Mouse (Mus musculus): Measurements from ENCODE around the gene Xcr1.
A peak's percentile ranks its signal among the peaks of the same experiment; 100 is the strongest.

Xcr1 gene

GRCm38 (mm10) chr9:123861929-123862328 lies at the start of gene Xcr1:
Gene Xcr1, minus strand, starts transcription at chr9:123862029.
- no peak for DNase-seq (ENCODE audit: low read depth, low spot score)

DNA sequence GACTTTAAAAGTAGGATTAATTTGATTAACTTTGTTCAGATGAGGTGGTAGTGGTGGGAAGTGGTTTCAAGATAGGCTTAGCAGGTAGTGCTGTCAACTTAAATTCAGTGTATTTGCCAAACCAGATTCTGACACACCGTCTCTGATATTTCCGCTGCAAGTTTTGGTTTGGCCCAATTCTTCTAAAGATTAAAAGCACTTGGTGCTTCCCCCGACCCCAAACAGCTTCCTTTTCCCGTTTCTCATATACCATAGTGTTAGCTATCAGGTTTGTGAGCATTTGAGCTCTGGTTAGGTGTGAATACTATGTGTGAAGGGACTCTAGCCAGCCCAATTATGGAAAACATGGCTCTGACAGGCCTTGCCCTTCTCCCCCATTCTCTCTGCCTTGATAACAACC lies 10.2 kb upstream of the Xcr1 start:
- DNase-seq (ENCODE audit: low read depth, low spot score), result no peak

- DNase-seq (ENCODE audit: low read depth, low spot score), result no peak
Measured at GRCm38 (mm10) chr9:123869167-123869784, 7.4 kb upstream of the Xcr1 start.

GRCm38 (mm10) chr9:123863641-123864040 lies 1.8 kb upstream of the Xcr1 start:
- DNase-seq (ENCODE audit: low read depth, low spot score), result no peak

DNA sequence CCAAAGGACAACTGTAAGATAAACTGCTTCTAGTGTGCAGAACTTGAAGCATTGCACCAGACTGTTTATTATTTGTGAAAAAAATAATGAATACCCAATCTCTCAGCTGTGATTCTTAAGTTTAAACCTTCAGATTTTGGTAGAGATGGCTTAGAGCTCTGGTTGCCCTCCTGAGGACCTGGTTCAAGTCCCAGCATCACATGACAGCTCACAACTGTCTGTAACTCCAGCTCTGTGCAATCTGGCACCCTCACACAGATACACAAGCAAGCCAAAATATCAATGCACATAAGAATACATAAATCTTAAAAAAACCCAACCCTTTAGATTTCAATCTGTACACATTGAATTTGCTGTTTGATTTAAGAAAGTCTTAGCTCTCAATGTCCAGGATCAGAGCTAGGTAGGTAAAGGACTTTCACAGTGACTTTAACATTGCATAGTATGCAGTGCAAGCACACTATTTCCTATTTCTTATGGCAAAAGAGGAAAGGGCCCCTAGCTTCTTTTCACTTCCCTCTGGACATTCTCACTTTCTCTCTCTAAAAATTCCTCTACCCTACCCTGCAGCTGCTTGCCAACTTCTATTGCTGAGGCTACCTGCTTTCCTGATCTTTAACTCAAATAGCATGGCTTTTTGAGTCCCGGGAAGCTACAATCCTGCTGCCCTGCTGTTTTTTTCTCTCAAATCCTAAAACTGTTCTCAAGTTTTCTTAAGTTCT lies 1.2 kb upstream of the Xcr1 start:
- no peak for DNase-seq (ENCODE audit: low read depth, low spot score)

- DNase-seq (ENCODE audit: low read depth, low spot score), result no peak
Measured at GRCm38 (mm10) chr9:123856836-123857235, 5.0 kb downstream of the Xcr1 start.

- peak; percentile 8 for DNase-seq (ENCODE audit: low read depth, low spot score)
Measured at GRCm38 (mm10) chr9:123852449-123853390, 9.1 kb downstream of the Xcr1 start.

DNA sequence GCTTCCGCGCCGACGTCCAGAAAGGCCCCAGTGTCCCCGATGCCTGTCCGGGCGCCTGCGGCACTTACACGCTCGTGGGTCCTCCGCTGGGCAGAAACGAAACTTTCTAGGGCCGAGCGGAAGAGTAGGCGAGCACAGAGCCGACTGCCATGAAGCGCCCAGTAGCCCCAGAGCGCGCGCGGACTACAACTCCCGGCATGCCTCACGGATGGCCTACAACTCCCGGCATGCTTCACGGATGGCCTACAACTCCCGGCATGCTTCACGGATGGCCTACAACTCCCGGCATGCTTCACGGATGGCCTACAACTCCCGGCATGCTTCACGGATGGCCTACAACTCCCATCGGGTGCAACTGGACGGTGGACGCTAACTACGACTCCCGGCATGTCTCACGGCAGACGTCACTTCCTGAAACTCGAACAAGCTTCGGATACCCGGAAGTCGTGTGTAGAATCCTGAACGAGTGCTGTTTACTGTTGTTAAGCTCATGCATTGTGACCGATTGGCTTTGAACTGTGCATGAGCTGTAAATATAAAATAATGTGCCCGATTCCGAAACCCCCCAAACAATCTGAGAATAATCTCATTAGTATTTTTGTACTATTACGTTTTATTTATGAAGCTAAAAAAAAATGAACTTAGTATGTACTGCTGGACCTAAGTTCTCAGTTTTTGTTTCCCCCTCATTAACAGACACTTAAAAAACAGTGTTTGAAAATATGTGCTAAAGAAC lies 9.9 kb downstream of the Xcr1 start, which contains the start of gene Fyco1:
Gene Fyco1 (minus strand): TSS at position 187 of the 736 bp plus-strand sequence.
- peak; percentile 98 for DNase-seq (ENCODE audit: low read depth, low spot score)

GRCm38 (mm10) chr9:123851062-123851712 lies 10.6 kb downstream of the Xcr1 start:
- peak; percentile 76 for DNase-seq (ENCODE audit: low read depth, low spot score)

DNA sequence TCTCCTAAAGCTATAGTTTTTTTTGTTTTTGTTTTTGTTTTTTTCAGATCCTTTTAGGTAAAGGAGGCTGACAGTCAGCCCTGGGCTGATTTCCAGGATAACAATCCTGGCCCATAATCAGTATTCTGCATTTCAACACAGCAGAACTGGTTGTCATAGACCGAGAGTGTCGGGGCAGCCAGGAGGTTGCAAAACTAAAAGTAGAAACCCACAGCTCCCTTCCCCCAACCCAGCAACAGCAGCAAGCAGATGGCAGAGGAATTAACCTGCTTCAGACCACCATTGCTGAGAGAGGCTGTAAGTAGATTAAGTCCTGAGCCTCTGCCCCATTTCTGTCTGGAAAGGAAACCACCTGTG lies 11.1 kb downstream of the Xcr1 start:
- DNase-seq (ENCODE audit: low read depth, low spot score), result no peak

DNA sequence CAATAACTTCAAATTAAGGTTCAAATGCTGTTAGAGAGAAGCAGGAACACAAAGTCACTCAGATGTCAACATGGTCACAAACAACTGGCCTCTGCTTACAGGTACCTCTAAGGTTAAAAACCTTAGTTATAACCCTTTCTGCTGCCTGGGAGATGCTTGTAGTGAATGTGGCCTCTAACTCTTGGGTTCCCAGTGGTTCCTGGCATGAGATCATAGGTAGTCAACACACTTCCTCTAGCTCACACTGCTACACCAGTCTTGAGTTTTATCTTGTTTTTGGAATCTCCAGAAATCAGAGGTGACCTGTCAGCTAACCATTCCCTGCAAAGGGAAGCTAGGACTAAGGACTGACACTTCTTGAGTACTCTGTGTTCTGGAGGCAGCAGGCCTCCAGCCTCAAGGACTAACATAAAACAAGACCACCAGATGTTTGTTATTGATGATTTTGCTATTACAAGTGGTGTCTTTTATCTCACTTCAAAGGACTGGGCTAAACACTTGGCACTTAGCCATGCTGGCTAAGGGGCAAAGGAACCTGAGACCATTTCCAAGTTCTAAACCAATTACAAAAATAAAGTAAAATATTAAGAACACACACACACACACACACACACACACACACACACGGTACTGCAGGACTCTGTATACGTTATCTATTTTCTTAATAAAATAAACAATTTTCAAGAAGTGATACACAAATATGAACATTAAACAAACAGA lies 11.7 kb downstream of the Xcr1 start:
- no peak for DNase-seq (ENCODE audit: low read depth, low spot score)

- no peak for DNase-seq (ENCODE audit: low read depth, low spot score)
Measured at GRCm38 (mm10) chr9:123846490-123846889, 15.3 kb downstream of the Xcr1 start.

- peak; percentile 12 for DNase-seq (ENCODE audit: low read depth, low spot score)
Measured at GRCm38 (mm10) chr9:123845120-123845519, 16.7 kb downstream of the Xcr1 start.

DNA sequence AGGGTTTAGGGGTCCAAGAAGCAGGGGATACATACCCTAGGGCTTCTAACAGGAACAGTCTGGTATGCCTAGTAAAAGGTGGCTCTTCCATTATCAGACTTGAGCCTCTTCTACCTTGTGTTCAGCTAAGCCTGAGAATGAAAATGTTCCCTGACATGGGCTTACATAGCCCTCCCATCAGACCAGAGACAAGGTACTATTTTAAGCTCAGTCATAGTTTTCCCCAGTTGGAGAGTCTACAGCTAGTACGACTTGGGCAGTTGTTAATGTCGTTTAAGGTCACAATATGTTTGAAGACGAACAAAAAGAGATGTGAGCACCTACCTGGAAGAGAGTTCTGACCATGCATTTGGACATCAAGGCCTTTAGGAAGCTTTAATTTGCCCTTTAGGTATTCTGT lies 17.4 kb downstream of the Xcr1 start:
- no peak for DNase-seq (ENCODE audit: low read depth, low spot score)

- DNase-seq (ENCODE audit: low read depth, low spot score), result peak; percentile 29
Measured at GRCm38 (mm10) chr9:123840243-123840642, 21.6 kb downstream of the Xcr1 start.

- DNase-seq (ENCODE audit: low read depth, low spot score), result no peak
Measured at GRCm38 (mm10) chr9:123835851-123836250, 26.0 kb downstream of the Xcr1 start.

- no peak for DNase-seq (ENCODE audit: low read depth, low spot score)
Measured at GRCm38 (mm10) chr9:123828916-123829315, 32.9 kb downstream of the Xcr1 start.

DNA sequence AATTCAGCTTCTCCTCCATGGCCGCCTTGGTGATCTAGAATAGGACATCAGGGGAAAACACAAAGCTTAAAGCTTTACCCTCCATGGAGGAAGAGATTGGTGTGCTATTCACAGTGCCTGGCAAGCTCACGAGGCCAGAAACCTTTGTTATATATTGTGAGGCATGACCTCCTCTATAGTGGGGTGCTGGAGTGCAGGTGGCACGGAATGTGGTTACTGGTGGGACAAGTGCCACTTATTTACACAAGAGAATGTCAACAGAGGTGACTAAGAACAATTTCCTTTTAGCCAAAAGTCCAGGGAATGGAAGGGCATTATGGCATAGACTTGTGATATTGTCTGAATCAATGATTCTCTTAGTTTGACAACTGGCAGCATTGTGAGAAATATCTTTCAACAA lies 35.2 kb downstream of the Xcr1 start:
- no peak for DNase-seq (ENCODE audit: low read depth, low spot score)

DNA sequence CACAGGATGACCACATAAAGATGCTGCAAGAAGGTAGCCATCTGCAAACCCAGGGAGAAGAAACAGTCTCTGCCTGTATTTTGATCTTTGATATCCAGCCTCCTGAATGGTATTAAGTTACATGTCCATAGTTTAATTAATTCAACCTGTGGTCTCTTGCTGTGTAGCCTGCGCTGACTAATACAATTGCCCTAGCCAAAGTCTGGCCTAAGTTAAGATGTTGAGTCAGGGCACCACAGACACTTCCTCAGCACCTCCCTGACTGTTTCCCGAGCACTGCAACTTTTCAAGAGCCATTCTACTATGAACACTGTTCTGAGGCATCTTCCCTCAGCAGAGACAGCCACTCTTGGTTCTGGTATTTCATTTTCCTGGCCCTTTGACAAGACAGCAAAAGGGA lies 43.2 kb downstream of the Xcr1 start:
- no peak for DNase-seq (ENCODE audit: low read depth, low spot score)

- DNase-seq (ENCODE audit: low read depth, low spot score), result no peak
Measured at GRCm38 (mm10) chr9:123815996-123816395, 45.8 kb downstream of the Xcr1 start.
